Mouse (Mus musculus) hematopoietic stem cell, adult 5-6 weeks (primary cell): ENCODE results near the gene Ttc7b. TPM values are rescaled to one million over a fixed set of nuclear protein-coding genes. Genes with fewer than 3 reads are reported as not detected.

Experiments used
- ATAC-seq, 2 experiments: fragments of 125-278 bp in 1 of 2; replicated peaks in 1 of 2; 2 replicates each; pipeline ENCODE4 v1.8.0; 2016 to 2017; ENCODE audit warnings: inconsistent platforms in 2 of 2, mild to moderate bottlenecking in 2 of 2, moderate number of reproducible peaks in 2 of 2, low read depth in 1 of 2, moderate TSS enrichment in 1 of 2; ENCODE audit not compliant: low FRiP score in 2 of 2, poor library complexity in 2 of 2, severe bottlenecking in 2 of 2, insufficient read depth in 1 of 2, low TSS enrichment in 1 of 2
- total RNA-seq: library from RNA; stranded (forward); fragments of 172-1452, 232-1000 nt; gene quantifications from 2 replicates; pipeline ENCODE4 v1.2.3, GENCODE M21; 2017

The Ttc7b gene
- total RNA-seq, 1 experiment from 2014 or later: 23.4 TPM

DNA sequence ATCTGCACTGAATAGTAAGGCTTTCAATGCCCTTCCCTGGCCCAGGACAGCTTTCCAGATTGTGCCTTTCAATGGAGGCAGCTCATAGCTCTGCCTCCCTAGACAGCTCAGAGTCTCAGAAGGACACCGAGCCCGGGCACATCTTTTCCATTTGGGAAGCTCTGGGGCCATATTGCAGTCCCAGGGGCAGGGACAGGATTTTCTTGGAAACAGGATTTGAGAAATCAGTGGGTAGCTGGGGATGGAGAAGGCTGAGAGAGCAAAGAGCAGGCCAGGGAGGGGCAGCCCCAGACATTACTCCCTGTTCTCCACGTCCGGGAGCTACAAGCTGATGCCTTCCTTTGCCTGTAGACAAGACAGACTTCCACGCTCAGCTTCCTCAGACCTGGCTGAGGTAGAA is 9.0 kb upstream of the Ttc7b start:
- ATAC-seq: no peak

DNA sequence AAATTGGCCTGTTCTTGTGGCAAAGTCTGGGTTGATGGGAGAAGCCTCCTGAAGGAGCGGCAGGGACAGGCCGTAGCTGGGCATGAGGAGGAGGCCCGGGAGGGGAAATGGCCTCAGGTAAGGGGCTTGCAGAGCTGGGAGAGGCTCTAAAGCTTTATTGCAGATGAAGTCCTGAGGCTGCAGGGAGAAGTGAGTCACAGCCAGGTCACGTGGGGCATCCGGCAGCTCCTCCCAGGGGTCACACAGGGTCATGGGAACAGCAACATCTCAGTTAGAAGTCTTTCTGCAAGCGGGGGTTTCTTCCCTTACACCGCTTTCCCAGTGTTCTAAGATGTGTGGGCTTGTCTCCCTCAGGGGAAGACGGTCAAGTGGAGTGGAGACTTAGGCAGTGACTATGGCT is 8.5 kb upstream of the Ttc7b start:
- no peak for ATAC-seq

GRCm38 (mm10) chr12:100528246-100528645 is 7.6 kb upstream of the Ttc7b start:
- ATAC-seq: no peak

- ATAC-seq: peak; percentile 70 to 86
Observed at GRCm38 (mm10) chr12:100527753-100528152, 7.1 kb upstream of the Ttc7b start.

DNA sequence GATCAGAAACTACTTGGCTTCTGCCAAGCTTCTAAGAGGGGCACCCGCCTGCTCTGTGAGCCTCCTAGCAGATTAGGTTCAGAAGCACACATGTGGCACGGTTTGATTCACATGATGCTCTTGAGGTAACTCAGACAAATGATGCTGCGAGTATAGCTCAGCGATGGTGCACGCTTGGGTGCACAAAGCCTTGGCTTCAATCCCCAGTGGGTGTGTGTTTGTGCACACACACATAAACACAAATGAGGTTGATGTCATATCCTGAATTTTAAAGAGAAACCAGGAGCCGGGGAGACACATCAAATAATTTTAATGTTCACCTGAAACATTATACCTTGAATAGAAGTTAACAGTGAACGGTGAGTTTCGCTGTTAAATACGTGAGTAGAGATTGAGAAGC is 6.6 kb upstream of the Ttc7b start:
- no peak for ATAC-seq

GRCm38 (mm10) chr12:100525939-100526338 is 5.3 kb upstream of the Ttc7b start:
- no peak for ATAC-seq

- peak in 1 of 2 experiments; percentile 47; a peak in 3 of 4 replicates for ATAC-seq
Observed at GRCm38 (mm10) chr12:100520077-100520793, 391 bp downstream of the Ttc7b start.

- ATAC-seq: no peak
Observed at GRCm38 (mm10) chr12:100519684-100520076, 946 bp downstream of the Ttc7b start.

GRCm38 (mm10) chr12:100517371-100517770 is 3.3 kb downstream of the Ttc7b start:
- ATAC-seq: no peak

DNA sequence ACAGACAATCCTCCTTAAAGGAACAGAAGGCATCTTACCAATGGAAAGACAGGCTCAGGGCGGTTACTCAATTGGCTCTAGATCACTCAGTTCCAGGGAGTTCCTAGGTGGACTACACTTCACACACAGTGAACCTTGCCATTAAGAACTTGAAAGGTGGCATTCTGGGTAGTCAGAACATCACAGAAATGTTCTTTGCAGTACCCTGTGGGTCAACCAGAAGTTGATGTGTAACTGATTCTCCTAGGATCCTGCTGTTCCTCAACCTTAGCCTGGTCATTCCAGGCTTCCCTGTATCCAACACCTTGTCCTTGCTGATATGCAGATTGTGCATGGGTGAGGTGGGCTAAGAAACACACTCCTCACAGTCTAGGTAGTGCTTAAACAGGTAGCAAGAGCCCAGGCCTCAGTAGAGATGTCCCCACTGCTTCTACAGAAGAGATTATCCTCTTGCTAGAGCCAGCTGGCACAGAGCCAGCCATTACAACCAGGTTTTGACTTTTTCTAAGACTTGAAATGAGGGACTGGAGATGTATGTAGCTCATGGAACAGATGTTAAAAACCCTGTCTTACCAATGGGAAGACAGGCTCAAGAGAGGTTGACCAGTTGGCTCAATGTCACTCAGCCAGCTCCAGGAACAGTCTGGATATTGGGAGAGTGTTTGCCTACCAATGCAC is 4.3 kb downstream of the Ttc7b start:
- ATAC-seq: no peak

GRCm38 (mm10) chr12:100515493-100515892 is 5.1 kb downstream of the Ttc7b start:
- no peak for ATAC-seq

- ATAC-seq: no peak
Observed at GRCm38 (mm10) chr12:100514611-100515010, 6.0 kb downstream of the Ttc7b start.

DNA sequence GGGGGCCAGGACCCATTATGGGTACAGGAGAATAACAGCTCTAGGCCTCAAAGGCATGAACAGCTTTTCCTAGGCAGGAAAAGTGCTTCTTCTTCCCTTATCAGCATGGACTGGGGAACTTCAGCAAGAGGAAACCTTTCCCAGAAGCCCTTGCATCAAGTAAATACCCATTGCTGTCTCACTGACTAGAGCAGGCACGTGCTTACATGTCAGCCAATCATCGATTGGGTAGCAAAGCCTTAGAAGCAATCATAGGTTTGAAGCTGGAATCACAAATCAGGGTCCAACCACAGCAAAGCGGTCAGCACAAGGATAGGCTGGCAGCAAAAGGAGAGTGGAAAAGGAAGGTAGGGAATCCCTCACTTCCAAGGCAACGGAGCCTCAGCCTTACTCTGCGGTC is 7.5 kb downstream of the Ttc7b start:
- ATAC-seq: no peak

GRCm38 (mm10) chr12:100512641-100513040 is 8.0 kb downstream of the Ttc7b start:
- ATAC-seq: no peak

DNA sequence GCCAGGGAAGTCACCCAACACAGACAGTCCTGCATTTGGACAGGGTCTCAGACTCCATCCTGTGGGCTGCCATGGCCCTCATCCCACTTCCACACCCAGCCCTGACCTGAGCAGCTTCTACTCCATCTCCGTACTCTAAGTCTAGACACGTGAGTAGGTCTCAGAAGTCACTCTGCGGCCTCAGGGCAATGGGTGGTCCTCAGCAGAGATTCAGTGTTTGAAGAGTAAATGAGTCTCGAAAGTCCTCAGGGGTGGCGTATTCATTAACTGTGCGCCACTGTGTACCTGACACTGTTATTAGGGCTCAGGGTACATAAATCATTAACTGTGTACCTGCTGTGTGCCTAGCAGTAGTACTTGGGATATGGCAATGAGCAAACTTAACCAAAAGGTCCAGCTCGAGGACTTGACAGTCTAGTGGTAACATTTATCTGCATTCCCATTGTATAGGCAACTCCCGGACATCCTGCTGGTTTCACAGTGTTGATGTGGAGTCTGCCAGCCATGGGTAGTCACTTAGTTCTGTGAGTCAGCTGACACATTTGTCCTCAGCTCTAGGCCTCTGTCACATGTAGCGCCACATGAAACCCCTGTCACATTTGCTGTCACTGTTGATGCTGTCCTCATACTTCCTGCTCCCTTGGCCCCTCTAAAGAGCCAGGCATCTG is 10.9 kb downstream of the Ttc7b start:
- no peak for ATAC-seq

GRCm38 (mm10) chr12:100508668-100509067 is 12.0 kb downstream of the Ttc7b start:
- peak; percentile 33 to 37; a peak in 3 of 4 replicates for ATAC-seq

DNA sequence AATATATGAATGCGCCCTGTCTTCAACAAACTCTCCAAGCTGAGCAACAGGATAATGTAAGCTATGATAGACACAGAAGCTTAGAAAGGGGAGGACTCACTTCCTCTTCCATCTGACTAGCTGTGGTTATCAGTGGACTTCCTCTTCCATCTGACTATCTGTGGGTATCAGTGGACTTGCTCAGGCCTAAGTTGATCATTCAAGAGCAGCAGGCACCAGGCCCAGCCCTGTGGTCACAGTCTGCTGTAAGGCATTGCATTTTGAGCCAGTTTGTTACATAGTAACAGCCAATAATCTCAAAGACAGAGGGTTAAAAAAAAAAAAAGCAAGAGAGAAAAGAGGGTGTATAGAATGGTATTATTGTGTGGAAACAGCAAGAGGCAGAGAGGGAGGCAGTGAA is 15.1 kb downstream of the Ttc7b start:
- peak; percentile 59 to 63; a peak in 3 of 4 replicates for ATAC-seq

DNA sequence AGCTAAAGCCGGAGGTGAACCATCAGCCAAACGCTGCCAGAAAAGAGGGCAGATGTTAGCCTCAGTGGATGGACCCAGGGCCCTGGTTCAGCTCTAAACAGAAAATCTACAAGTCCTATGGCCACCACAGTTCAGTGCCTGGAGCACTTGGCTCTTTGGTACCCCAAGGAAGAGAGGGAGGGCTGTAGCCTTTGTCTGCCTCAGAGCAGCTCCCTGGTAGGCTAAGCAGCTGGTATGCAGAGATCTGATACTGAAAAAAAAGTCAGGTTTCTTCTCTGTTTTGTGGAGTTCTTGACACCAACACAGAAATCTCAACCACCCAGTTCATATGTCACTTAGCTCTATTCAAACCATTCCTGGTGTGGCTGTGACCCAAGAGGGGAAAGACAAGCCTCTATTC is 16.0 kb downstream of the Ttc7b start:
- ATAC-seq: no peak
